Mouse (Mus musculus) frontal cortex, postnatal 10 days (tissue): ENCODE data around the gene Ism2.
"Not testable (repeated sequence)": the region's sequence is repeated elsewhere in the genome, so short reads cannot be mapped to it uniquely, and the experiment has no call there.

Experiments used
- DNase-seq, 2 experiments: peaks; one replicate each; pipeline ENCODE4 v3.0.0; 2022; ENCODE audit warnings: low spot score in 2 of 2, mixed read lengths in 1 of 2

Gene Ism2

GRCm38 (mm10) chr12:87289100-87289499, 10.4 kb downstream of the Ism2 start:
- DNase-seq = no peak

- no peak for DNase-seq
These were observed 14.8 kb downstream of the Ism2 start for GRCm38 (mm10) chr12:87284726-87285125.

DNA sequence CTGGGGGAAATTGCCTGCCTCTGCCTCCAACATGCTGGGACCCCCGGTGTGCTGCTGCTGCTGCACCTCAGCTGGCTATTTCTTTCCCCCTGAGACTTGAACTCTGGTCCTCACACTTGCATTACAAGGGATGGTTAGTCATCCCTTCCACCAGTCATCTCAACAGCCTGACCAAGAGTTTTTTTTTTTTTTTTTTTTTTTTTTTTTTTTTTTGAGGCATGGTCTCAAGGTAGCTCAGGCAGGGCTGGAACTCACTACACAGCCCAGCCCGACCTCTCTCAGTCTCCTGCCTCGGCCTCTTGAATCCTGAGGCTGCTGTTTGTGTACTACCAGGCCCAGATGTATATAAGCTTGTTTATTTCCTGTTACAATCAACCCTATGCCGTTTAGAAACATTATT, 15.2 kb downstream of the Ism2 start:
- no peak for DNase-seq

GRCm38 (mm10) chr12:87283706-87284105, 15.8 kb downstream of the Ism2 start:
- no peak for DNase-seq

- DNase-seq = no peak
These were observed 16.8 kb downstream of the Ism2 start for GRCm38 (mm10) chr12:87282743-87283142.

GRCm38 (mm10) chr12:87281766-87282165, 17.7 kb downstream of the Ism2 start:
- no peak for DNase-seq

DNA sequence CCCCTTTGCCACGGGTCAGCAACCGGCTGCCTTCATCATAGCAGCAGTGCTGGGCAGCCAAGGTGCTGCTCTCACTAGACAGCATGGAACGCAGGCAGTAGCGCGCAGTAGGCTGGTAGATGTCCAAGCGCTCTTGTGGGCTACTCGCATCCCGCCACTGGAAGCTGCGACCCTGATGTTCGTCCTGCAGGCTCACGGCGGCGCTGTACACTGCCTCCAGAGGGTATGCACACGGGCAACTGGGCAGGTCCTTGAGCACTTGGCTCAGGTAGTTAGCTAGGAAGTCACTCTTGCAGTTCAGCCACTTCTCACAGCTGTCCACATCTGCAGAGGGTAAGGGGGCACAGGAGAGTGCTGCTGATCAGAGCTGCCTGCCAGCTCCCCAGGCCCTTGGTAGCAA, 19.6 kb downstream of the Ism2 start:
- no peak for DNase-seq

DNA sequence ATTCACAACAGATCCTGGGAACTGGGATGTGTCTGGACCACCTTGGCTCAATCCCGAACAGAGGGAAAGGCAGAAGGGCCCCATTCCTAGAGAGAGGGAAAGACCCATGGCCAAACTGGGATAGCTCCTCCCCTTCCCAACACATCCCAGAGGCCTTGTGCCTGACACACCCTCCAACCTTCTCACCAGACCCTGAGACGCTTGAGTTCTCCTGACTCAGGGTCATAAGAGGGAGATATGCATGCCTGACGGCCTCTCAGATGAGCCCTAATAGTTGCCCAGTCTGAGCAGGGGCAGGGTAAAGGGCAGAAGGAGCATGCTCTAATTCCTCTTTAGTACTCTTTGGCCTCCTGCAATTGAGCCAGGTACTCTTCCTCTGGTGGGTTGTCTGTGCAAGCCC, 20.2 kb downstream of the Ism2 start:
- DNase-seq = no peak

GRCm38 (mm10) chr12:87278118-87278730, 21.3 kb downstream of the Ism2 start:
- no peak for DNase-seq

DNA sequence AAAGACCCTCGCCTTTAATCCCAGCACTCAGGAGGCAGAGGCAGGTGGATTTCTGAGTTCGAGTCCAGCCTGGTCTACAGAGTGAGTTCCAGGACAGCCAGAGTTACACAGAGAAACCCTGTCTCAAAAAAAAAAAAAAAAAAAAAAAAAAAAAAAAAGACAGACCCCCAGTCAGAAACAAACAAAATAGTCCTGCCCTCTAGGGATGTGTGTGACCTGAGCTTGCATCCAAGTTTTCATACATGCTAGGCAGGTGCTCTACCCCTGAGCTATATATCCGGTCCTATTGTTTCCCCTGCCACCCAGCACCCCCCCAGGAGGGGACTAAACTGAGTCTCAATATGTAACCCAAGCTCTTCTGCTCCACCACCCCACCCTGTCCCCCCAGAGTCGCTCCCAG, 22.3 kb downstream of the Ism2 start:
- DNase-seq = not testable (repeated sequence)

DNA sequence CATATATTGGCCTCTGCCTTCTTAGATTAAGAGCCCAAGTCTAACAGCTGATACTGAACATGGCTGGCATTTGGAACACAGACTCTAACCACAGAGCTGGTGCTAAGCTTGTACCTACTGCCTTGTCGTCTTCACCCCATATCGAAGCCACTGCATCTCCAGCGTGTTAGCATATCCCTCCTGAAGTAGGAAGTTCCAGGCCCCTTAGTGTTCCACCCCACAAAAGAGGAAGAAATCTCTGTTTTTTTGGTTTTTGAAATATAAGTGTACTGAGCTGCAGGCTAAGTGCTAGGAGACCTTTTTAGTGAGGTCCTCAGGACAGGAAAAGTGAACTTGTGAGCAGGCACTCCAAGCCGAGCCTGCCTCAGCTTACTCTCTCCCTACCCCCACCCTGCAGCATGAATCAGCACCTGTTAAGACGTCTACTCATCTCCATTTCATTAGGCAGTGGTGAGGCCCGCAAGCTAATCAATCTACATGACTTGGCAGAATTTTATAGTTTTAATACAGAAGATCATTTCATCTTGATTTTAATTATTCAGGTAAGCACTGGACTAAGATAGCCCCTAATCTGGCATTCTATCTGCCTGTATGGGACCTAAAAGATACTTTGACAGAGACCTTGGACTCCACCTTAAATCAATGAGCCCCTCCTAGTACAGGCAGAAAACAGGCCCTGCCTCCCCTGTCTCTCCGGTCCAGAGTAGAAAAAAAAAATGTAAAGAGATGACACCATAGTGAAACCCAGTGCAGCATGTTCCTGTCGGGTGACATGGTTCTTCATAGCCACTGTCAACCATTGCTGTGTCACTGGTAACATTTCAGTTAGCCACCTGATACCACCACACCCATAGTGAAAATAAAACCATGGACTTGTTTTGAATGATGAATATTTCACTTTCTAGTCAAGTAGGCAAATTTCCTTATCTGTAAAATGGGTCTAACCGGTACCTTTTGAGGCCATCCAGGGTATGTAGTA, 24.4 kb downstream of the Ism2 start:
- no peak for DNase-seq

DNA sequence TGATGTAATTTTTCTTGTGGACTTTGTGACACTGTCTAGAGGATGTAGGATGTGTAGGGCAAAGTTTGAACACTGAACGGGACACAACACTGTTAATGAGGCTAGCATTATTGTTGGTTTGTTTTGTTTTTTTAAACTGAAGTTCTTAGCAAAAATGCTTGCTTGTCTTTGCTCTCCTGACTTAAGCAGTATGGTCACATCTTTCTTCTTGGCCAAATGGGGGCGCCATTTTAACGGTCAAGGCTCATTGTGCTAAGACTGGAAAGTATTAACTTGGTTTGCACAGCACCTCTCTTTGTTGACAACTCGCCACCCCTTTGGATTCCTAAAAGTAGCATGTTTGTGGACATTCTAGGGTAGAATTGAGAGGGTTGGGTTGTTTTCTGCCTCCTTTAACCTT, 31.8 kb downstream of the Ism2 start:
- no peak for DNase-seq

- peak; percentile 18 to 66 for DNase-seq
These were observed 32.5 kb downstream of the Ism2 start for GRCm38 (mm10) chr12:87266827-87267603.

GRCm38 (mm10) chr12:87266108-87266826, 33.2 kb downstream of the Ism2 start, which contains the start of the genes Vipas39 and Ahsa1:
Gene Vipas39, minus strand, starts transcription at chr12:87266256.
Gene Ahsa1, plus strand, starts transcription at chr12:87266479.
- DNase-seq = peak; percentile 86 to 90

DNA sequence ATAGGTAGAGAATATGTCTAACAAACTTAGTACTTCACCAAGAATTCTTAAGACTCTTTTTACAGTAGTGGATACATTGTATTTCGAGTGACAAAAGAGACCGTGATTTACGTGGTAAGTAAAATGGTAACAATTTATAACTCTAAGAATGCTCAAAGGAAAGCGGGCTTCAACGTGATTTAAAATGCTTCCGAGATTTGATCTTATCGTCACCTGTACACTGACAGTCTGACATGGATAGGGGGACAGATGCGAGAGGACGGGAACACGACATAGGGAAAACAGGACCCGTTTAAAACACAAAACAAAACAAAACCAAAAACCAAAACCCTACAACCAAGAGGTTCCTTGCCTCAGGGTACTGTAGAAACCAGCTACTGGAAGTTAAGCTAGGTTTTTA, 34.1 kb downstream of the Ism2 start:
- no peak for DNase-seq

DNA sequence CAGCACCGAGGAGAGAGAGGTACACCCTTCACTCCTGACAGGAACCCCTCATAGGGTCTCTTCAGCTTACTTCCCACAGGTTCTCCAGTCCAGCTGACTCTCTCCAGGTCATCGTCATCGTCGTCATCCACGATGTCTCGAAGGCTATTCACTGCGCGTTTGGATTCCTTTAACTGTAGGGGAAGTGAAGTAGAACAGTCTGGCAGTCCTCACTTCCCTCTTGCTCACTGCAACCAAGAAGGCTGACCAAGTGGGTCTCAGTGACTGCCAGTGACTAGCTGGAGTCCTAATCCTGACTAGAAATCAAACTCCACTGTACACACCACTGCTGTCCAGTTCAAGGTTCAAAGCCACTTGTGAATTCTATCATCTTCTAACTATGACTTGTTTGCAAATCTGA, 38.9 kb downstream of the Ism2 start:
- no peak for DNase-seq

GRCm38 (mm10) chr12:87256629-87257028, 42.9 kb downstream of the Ism2 start:
- DNase-seq = no peak

DNA sequence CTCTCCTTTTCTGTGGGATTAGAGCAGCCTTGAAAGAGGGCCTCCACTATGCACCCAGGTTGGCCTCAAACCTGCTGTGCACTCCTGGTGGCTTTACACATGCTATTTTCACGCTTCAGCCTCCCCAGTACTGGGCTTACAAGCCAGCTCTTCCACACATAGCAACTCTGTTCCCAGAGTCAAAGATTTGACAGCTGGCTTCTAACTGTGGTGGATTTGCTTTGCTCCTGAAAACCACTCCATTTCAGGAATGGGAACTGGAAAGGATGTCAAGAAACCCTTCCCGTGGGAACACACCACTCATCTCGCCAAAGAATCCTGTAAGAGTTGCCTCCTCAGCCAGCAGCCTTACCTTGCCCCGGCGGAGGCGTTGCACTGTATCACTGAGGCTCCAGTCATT, 45.6 kb downstream of the Ism2 start:
- no peak for DNase-seq

DNA sequence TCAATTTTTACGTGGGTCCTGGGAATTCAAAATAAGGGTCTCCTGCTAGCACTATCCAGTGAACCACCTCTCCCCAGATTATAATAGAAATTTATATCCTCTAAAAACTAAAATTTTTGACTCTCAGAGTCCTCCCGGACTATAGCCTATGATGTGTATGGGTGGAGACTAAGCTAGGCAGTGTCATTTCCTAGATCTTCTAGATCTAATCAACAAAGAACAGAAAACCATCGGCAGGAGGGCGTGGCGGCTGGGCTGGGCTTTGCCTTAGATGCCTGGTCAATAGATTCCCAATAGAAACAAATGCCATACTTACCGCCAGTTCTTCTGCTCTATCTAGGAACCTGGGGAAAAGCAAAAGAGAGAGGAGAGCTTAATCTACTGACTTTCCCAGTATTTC, 49.3 kb downstream of the Ism2 start:
- no peak for DNase-seq

GRCm38 (mm10) chr12:87238632-87239031, 60.9 kb downstream of the Ism2 start, which contains the start of gene Noxred1:
Gene Noxred1, minus strand, starts transcription at chr12:87238732.
- no peak for DNase-seq

GRCm38 (mm10) chr12:87236882-87237483, 62.5 kb downstream of the Ism2 start:
- no peak for DNase-seq
